Mouse (Mus musculus) kidney, adult 8-10 months (tissue): ENCODE measurements at regions not wholly inside any gene's neighbourhood (a gene's known extent, or its start where the extent isn't known, plus 50 kb on each side); places are given as distances from the start of the nearest gene placed in this dataset.
A peak's percentile ranks its signal among the peaks of the same experiment; 100 is the strongest.

Source experiments
- DNase-seq, 2 experiments: peaks; one replicate each; pipeline ENCODE4 v3.0.0; 2022

- no peak for DNase-seq
Measured at GRCm38 (mm10) chr6:117575057-117575456, 265.9 kb upstream of the Zfp637 start.

GRCm38 (mm10) chr6:117576021-117576420 is 265.0 kb upstream of the Zfp637 start:
- no peak for DNase-seq

- peak in 1 of 2 experiments; percentile 40 for DNase-seq
Measured at GRCm38 (mm10) chr6:117577539-117578521, 263.1 kb upstream of the Zfp637 start.

- DNase-seq: no peak
Measured at GRCm38 (mm10) chr6:117580951-117581350, 260.0 kb upstream of the Zfp637 start.

GRCm38 (mm10) chr6:117583121-117583520 is 257.9 kb upstream of the Zfp637 start:
- DNase-seq: no peak

GRCm38 (mm10) chr6:117584563-117584962 is 256.4 kb upstream of the Zfp637 start:
- no peak for DNase-seq

GRCm38 (mm10) chr6:117596166-117596840 is 244.7 kb upstream of the Zfp637 start:
- DNase-seq: no peak

GRCm38 (mm10) chr6:117604834-117605233 is 236.1 kb upstream of the Zfp637 start:
- DNase-seq: peak; percentile 28 to 43

- DNase-seq: no peak
Measured at GRCm38 (mm10) chr6:117605685-117606084, 235.3 kb upstream of the Zfp637 start.

- DNase-seq: no peak
Measured at GRCm38 (mm10) chr6:117606211-117606610, 234.8 kb upstream of the Zfp637 start.

GRCm38 (mm10) chr6:117607023-117607422 is 234.0 kb upstream of the Zfp637 start:
- DNase-seq: peak in 1 of 2 experiments; percentile 18

- no peak for DNase-seq
Measured at GRCm38 (mm10) chr6:117609476-117610404, 231.2 kb upstream of the Zfp637 start.

GRCm38 (mm10) chr6:117611281-117611680 is 229.7 kb upstream of the Zfp637 start:
- no peak for DNase-seq

GRCm38 (mm10) chr6:117611965-117612364 is 229.0 kb upstream of the Zfp637 start:
- no peak for DNase-seq

GRCm38 (mm10) chr6:117612421-117612820 is 228.6 kb upstream of the Zfp637 start:
- peak; percentile 77 to 87 for DNase-seq

- no peak for DNase-seq
Measured at GRCm38 (mm10) chr6:117613656-117614350, 227.2 kb upstream of the Zfp637 start.

GRCm38 (mm10) chr6:117614386-117614785 is 226.6 kb upstream of the Zfp637 start:
- DNase-seq: no peak

GRCm38 (mm10) chr6:117617168-117617567 is 223.8 kb upstream of the Zfp637 start:
- no peak for DNase-seq

GRCm38 (mm10) chr6:117617951-117618350 is 223.0 kb upstream of the Zfp637 start:
- DNase-seq: no peak

- DNase-seq: no peak
Measured at GRCm38 (mm10) chr6:117619606-117620005, 221.4 kb upstream of the Zfp637 start.

- DNase-seq: no peak
Measured at GRCm38 (mm10) chr6:117622446-117622845, 218.5 kb upstream of the Zfp637 start.

- DNase-seq: no peak
Measured at GRCm38 (mm10) chr6:117622946-117623345, 218.0 kb upstream of the Zfp637 start.
